Mouse (Mus musculus) heart, embryonic 12.5 days (tissue): ENCODE measurements at regions not wholly inside any gene's neighbourhood (a gene's known extent, or its start where the extent isn't known, plus 50 kb on each side); places are given as distances from the start of the nearest gene placed in this dataset.

ENCODE experiments used
- ATAC-seq: fragments of 200-750 bp; cut with Nextera tagmentation; 2 replicates; pipeline ENCODE4 v1.8.0; 2017; ENCODE audit warnings: moderate TSS enrichment, moderate library complexity; ENCODE audit not compliant: insufficient number of reproducible peaks, low FRiP score
- H3K27ac ChIP-seq: fragments of 300-500 bp; sonication (generic); 2 replicates; pipeline ENCODE4 v1.5.1; 2016; ENCODE audit warnings: mild to moderate bottlenecking, moderate library complexity; ENCODE audit not compliant: poor library complexity, severe bottlenecking
- H3K27me3 ChIP-seq: fragments of 300-500 bp; sonication (generic); replicated peaks from 2 replicates; pipeline ENCODE4 v1.6.1; 2016; ENCODE audit warnings: mild to moderate bottlenecking, moderate library complexity
- H3K36me3 ChIP-seq: fragments of 300-500 bp; sonication (generic); 2 replicates; pipeline ENCODE4 v1.6.1; 2016; ENCODE audit warnings: mild to moderate bottlenecking, moderate library complexity
- H3K4me1 ChIP-seq: fragments of 300-500 bp; sonication (generic); replicated peaks from 2 replicates; pipeline ENCODE4 v1.6.1; 2016; ENCODE audit warnings: mild to moderate bottlenecking
- H3K4me2 ChIP-seq: fragments of 300-500 bp; sonication (generic); 2 replicates; pipeline ENCODE4 v1.6.1; 2016; ENCODE audit warnings: mild to moderate bottlenecking, moderate library complexity
- H3K4me3 ChIP-seq: fragments of 300-500 bp; sonication (generic); 2 replicates; pipeline ENCODE4 v1.5.1; 2016; ENCODE audit warnings: mild to moderate bottlenecking
- H3K9ac ChIP-seq: fragments of 300-500 bp; sonication (generic); 2 replicates; pipeline ENCODE4 v1.6.1; 2016; ENCODE audit warnings: mild to moderate bottlenecking, moderate library complexity
- H3K9me3 ChIP-seq: fragments of 300-500 bp; sonication (generic); replicated peaks from 2 replicates; pipeline ENCODE4 v1.6.1; 2016; ENCODE audit warnings: mild to moderate bottlenecking, moderate library complexity
- WGBS: fragments of 180-500 bp; shearing (Covaris S2); methylation state at CpG from one replicate; pipeline ENCODE4 v1.1.7; 2016; 5-methylcytosine and 5-hydroxymethylcytosine counted together

DNA sequence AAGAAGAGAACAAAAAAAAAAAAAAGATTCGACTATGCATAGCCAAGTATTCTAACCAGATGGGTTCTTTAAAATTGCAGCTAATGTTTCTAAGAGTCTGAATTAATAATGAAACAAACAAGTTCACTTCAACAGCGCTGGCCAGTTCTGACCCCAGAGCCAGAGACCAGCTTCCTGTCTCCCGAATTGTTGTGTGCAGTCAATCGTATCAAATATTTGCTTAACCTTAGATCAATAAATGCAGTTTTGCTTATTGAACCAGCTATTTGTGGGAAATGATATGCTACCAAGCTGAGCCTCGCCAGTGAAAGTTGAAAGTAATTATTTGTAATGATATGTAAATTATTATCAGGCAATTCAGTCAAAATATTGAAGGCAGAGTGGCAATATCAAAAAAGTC is 287.4 kb upstream of the Tmem132c start:
- no peaks in the 10 kb centered on the region for H3K36me3 ChIP-seq
- ATAC-seq: no peak
- H3K9me3 ChIP-seq: peaks cover 2% of the 10 kb centered on the region
- no peak overlapping the region for H3K4me2 ChIP-seq
- 71% methylated on average over 5 of the region's 5 CpGs for WGBS
- no peaks in the 10 kb centered on the region for H3K4me1 ChIP-seq
- H3K4me3 ChIP-seq: no peak overlapping the region
- H3K9ac ChIP-seq: no peak overlapping the region
- H3K27ac ChIP-seq: no peak overlapping the region
- H3K27me3 ChIP-seq: no peaks in the 10 kb centered on the region

- Histone ChIP-seq H3K4me1 (no peaks in the 10 kb centered on the region), H3K4me3 (no peak overlapping the region), H3K36me3 (no peaks in the 10 kb centered on the region), H3K27me3 (no peaks in the 10 kb centered on the region), H3K9ac (no peak overlapping the region), H3K4me2 (no peak overlapping the region), H3K27ac (no peak overlapping the region), H3K9me3 (peaks cover 5% of the 10 kb centered on the region)
- 82% methylated on average over 6 of the region's 6 CpGs for WGBS
- ATAC-seq: no peak
Observed at GRCm38 (mm10) chr5:126954634-126955033, 287.0 kb upstream of the Tmem132c start.

GRCm38 (mm10) chr5:126964577-126964976 is 277.0 kb upstream of the Tmem132c start:
- ATAC-seq: no peak

GRCm38 (mm10) chr5:126967076-126967475 is 274.5 kb upstream of the Tmem132c start:
- WGBS: 69% methylated on average over 4 of the region's 4 CpGs
- H3K9me3 ChIP-seq: peaks cover 4% of the 10 kb centered on the region
- no peaks in the 10 kb centered on the region for H3K27me3 ChIP-seq
- H3K27ac ChIP-seq: no peak overlapping the region
- no peaks in the 10 kb centered on the region for H3K36me3 ChIP-seq
- ATAC-seq: no peak
- no peak overlapping the region for H3K4me3 ChIP-seq
- H3K4me2 ChIP-seq: no peak overlapping the region
- no peaks in the 10 kb centered on the region for H3K4me1 ChIP-seq
- H3K9ac ChIP-seq: no peak overlapping the region

More at GRCm38 (mm10) chr5:126964577-126964976, 277.0 kb upstream of the Tmem132c start:
- H3K4me2 ChIP-seq: no peak overlapping the region
- no peaks in the 10 kb centered on the region for H3K27me3 ChIP-seq
- no peak overlapping the region for H3K9ac ChIP-seq
- no peaks in the 10 kb centered on the region for H3K4me1 ChIP-seq
- no peak overlapping the region for H3K27ac ChIP-seq
- H3K36me3 ChIP-seq: no peaks in the 10 kb centered on the region
- no peak overlapping the region for H3K4me3 ChIP-seq
- WGBS: 75% methylated on average over 4 of the region's 4 CpGs
- peaks cover 11% of the 10 kb centered on the region for H3K9me3 ChIP-seq

GRCm38 (mm10) chr5:126969373-126969772 is 272.2 kb upstream of the Tmem132c start:
- H3K9me3 ChIP-seq: peaks cover 3% of the 10 kb centered on the region
- WGBS: 80% methylated on average over 8 of the region's 8 CpGs
- H3K27me3 ChIP-seq: no peaks in the 10 kb centered on the region
- no peak overlapping the region for H3K9ac ChIP-seq
- H3K4me3 ChIP-seq: no peak overlapping the region
- H3K27ac ChIP-seq: no peak overlapping the region
- no peak for ATAC-seq
- no peak overlapping the region for H3K4me2 ChIP-seq
- H3K4me1 ChIP-seq: no peaks in the 10 kb centered on the region
- H3K36me3 ChIP-seq: no peaks in the 10 kb centered on the region

DNA sequence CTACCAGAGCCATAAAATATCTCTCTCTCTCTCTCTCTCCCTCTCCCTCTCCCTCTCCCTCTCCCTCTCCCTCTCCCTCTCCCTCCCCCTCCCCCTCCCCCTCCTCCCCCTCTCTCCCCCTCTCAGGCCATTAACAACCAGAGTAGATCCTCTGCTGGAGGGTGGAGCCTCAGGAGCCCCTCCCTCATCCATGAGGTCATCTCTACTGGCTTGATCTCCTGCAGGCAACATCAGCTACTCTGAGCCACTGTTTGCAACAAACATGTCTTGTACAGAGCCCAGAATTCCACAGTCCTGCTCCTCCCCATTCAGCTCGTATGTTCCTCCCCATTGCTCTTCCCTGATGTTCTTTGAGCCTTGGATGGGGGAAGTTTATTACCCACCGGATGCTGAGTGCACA is 270.3 kb upstream of the Tmem132c start:
- Histone ChIP-seq H3K9ac (no peak overlapping the region), H3K4me2 (no peak overlapping the region), H3K27ac (no peak overlapping the region), H3K4me1 (no peaks in the 10 kb centered on the region), H3K9me3 (no peaks in the 10 kb centered on the region), H3K4me3 (no peak overlapping the region), H3K27me3 (no peaks in the 10 kb centered on the region), H3K36me3 (no peaks in the 10 kb centered on the region)
- no peak for ATAC-seq
- 64% methylated on average over 2 of the region's 2 CpGs for WGBS

GRCm38 (mm10) chr5:126971981-126972380 is 269.6 kb upstream of the Tmem132c start:
- no peaks in the 10 kb centered on the region for H3K36me3 ChIP-seq
- ATAC-seq: no peak
- H3K27ac ChIP-seq: no peak overlapping the region
- H3K4me2 ChIP-seq: no peak overlapping the region
- no peaks in the 10 kb centered on the region for H3K9me3 ChIP-seq
- no peaks in the 10 kb centered on the region for H3K27me3 ChIP-seq
- WGBS: 67% methylated on average over 1 of the region's 1 CpGs
- H3K4me3 ChIP-seq: no peak overlapping the region
- no peaks in the 10 kb centered on the region for H3K4me1 ChIP-seq
- no peak overlapping the region for H3K9ac ChIP-seq

GRCm38 (mm10) chr5:126973425-126973824 is 268.2 kb upstream of the Tmem132c start:
- WGBS: 49% methylated on average over 3 of the region's 3 CpGs
- Histone ChIP-seq H3K9ac (no peak overlapping the region), H3K36me3 (no peaks in the 10 kb centered on the region), H3K27me3 (no peaks in the 10 kb centered on the region), H3K4me2 (no peak overlapping the region), H3K4me3 (no peak overlapping the region), H3K4me1 (no peaks in the 10 kb centered on the region), H3K27ac (no peak overlapping the region), H3K9me3 (no peaks in the 10 kb centered on the region; the same call in 1 of the 2 replicates)
- ATAC-seq: no peak

GRCm38 (mm10) chr5:126974565-126974964 is 267.0 kb upstream of the Tmem132c start:
- H3K4me2 ChIP-seq: no peak overlapping the region
- H3K4me1 ChIP-seq: no peaks in the 10 kb centered on the region
- no peak for ATAC-seq

GRCm38 (mm10) chr5:126995577-126995976 is 246.0 kb upstream of the Tmem132c start:
- Histone ChIP-seq H3K4me1 (no peaks in the 10 kb centered on the region), H3K27me3 (no peaks in the 10 kb centered on the region), H3K9me3 (0 out of 2 replicates have a peak, but pooled peaks cover 2% of the 10 kb centered on the region), H3K27ac (no peak overlapping the region), H3K4me2 (no peak overlapping the region), H3K4me3 (no peak overlapping the region), H3K9ac (no peak overlapping the region), H3K36me3 (no peaks in the 10 kb centered on the region)
- no peak for ATAC-seq
- 61% methylated on average over 6 of the region's 6 CpGs for whole genome bisulfite sequencing

More at GRCm38 (mm10) chr5:126974565-126974964, 267.0 kb upstream of the Tmem132c start:
- H3K27ac ChIP-seq: no peak overlapping the region
- H3K27me3 ChIP-seq: no peaks in the 10 kb centered on the region
- H3K9me3 ChIP-seq: no peaks in the 10 kb centered on the region; the same call in 1 of the 2 replicates
- no peak overlapping the region for H3K9ac ChIP-seq
- H3K36me3 ChIP-seq: no peaks in the 10 kb centered on the region
- H3K4me3 ChIP-seq: no peak overlapping the region
- 82% methylated on average over 3 of the region's 3 CpGs for WGBS

DNA sequence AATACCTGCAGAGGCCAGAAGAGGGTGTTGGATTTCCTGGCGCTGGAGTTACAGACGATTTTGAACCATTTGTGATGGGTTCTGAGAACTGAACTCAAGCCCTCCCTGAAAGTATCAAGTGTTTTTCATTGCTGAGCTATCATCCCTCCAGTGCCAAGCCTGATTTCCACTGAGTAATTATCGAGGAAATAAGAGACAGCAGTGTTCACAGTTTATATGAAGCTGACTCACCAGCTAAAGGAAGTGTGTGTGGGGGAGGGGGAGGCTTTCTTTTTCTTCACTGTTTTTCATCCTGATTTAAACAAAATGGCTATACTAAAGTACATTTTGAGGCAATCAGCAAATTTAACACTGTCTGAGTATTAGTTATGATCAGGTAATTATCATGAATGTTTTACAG is 227.4 kb upstream of the Tmem132c start:
- Histone ChIP-seq H3K27ac (no peak overlapping the region), H3K4me2 (no peak overlapping the region), H3K4me3 (no peak overlapping the region), H3K36me3 (no peaks in the 10 kb centered on the region), H3K9ac (no peak overlapping the region), H3K4me1 (no peaks in the 10 kb centered on the region), H3K27me3 (no peaks in the 10 kb centered on the region), H3K9me3 (0 out of 2 replicates have a peak, but pooled peaks cover 2% of the 10 kb centered on the region)
- 75% methylated on average over 3 of the region's 3 CpGs for WGBS
- no peak for ATAC-seq

- H3K9me3 ChIP-seq: 0 out of 2 replicates have a peak, but pooled peaks cover 2% of the 10 kb centered on the region
- no peaks in the 10 kb centered on the region for H3K36me3 ChIP-seq
- H3K27me3 ChIP-seq: no peaks in the 10 kb centered on the region
- no peak overlapping the region for H3K9ac ChIP-seq
- H3K4me3 ChIP-seq: no peak overlapping the region
- H3K27ac ChIP-seq: no peak overlapping the region
- WGBS: 62% methylated on average over 4 of the region's 4 CpGs
- H3K4me1 ChIP-seq: no peaks in the 10 kb centered on the region
- ATAC-seq: no peak
- no peak overlapping the region for H3K4me2 ChIP-seq
Observed at GRCm38 (mm10) chr5:127016467-127017060, 225.0 kb upstream of the Tmem132c start.
